Mouse (Mus musculus) embryonic fibroblast, embryonic 13.5 days (primary cell): ENCODE results near the gene Zbtb46.

Experiments used
- CTCF ChIP-seq: IDR thresholded peaks from 2 replicates; pipeline ENCODE4 v1.5.1; 2011; ENCODE audit warnings: mild to moderate bottlenecking, control low read depth, low read length, moderate library complexity, borderline replicate concordance; ENCODE audit not compliant: insufficient read depth
- POLR2A ChIP-seq: IDR thresholded peaks from 2 replicates; pipeline ENCODE4 v1.6.1; 2011; ENCODE audit warnings: low read depth, mild to moderate bottlenecking, control low read depth, low read length, moderate library complexity

DNA sequence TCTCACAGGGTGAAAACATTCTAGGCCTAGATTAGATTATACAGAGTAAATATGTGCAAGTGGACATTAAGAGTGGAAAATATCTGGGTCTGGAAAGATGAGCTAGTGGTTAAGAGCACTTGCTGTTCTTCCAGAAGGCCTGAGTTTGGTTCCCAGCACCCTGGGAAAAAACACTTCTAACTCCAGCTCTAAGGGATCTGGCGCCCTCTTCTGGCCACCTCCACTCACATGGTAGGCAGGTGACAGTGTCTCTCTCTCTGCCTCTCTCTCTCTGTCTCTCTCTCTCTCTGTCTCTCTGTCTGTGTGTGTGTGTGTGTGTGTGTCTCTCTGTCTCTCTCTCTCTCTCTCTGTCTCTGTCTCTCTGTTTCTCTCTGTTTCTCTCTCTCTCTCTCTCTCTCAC, 6.0 kb downstream of the Zbtb46 start:
- no peak for TF ChIP-seq POLR2A
- no peak for TF ChIP-seq CTCF
